Mouse (Mus musculus) embryonic fibroblast, embryonic 13.5 days (primary cell): ENCODE data around the gene Ncbp3.

Source experiments
- CTCF ChIP-seq: IDR thresholded peaks from 2 replicates; pipeline ENCODE4 v1.5.1; 2011; ENCODE audit warnings: mild to moderate bottlenecking, control low read depth, low read length, moderate library complexity, borderline replicate concordance; ENCODE audit not compliant: insufficient read depth
- POLR2A ChIP-seq: IDR thresholded peaks from 2 replicates; pipeline ENCODE4 v1.6.1; 2011; ENCODE audit warnings: low read depth, mild to moderate bottlenecking, control low read depth, low read length, moderate library complexity

- TF ChIP-seq CTCF (no peak), POLR2A (no peak)
Observed at GRCm38 (mm10) chr11:73101308-73101707, 53.7 kb downstream of the Ncbp3 start.
